Mouse (Mus musculus) gastrocnemius, postnatal 4 days (tissue): Measurements from ENCODE around the gene Tmc6. TPM values are rescaled to one million over a fixed set of nuclear protein-coding genes. Genes with fewer than 3 reads are reported as not detected.
"Not testable (repeated sequence)": the region's sequence is repeated elsewhere in the genome, so short reads cannot be mapped to it uniquely, and the experiment has no call there.

ENCODE experiments used
- DNase-seq, 2 experiments: peaks; one replicate each; pipeline ENCODE4 v3.0.0; 2021 to 2022; ENCODE audit warnings: low spot score in 2 of 2, mixed read lengths in 2 of 2
- total RNA-seq, 2 experiments: library from RNA; stranded (reverse); gene quantifications; 2 replicates each; pipeline ENCODE4 v1.2.3; 2021

Tmc6 gene
- total RNA-seq, 2 experiments from 2014 or later = 17.9 to 25.2 TPM

DNA sequence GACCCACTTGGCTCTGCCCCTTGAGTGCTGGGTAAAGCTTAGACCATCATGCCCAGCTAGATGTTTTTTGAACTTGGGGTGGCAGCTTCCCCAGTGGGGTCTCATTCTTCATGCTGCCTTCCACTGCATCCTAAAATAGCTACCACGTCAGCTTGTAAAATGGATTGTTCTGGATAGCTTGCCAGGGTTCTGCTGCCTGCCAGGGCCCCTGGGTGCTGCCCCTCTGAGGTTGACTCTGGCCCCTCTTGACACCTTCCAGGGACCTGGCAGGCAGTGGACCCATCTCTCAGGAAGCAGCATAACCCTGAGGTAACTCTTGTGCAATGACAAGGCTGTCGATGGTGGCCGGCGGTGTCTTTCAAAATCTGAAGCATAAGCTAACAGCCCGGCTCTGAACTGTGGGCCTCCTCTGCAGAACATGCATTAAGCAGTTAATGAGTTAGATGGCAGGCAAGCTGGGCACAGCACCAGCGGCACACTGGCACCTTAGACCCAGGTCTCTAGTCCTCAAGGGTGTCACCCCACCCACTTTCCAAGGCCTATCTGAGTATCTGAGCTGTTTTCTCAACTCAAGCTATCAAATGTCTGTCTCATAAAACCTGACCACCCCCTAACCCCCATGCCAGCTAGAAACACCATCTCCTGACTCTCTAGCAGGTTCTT is 32.8 kb upstream of the Tmc6 start:
- DNase-seq = no peak

DNA sequence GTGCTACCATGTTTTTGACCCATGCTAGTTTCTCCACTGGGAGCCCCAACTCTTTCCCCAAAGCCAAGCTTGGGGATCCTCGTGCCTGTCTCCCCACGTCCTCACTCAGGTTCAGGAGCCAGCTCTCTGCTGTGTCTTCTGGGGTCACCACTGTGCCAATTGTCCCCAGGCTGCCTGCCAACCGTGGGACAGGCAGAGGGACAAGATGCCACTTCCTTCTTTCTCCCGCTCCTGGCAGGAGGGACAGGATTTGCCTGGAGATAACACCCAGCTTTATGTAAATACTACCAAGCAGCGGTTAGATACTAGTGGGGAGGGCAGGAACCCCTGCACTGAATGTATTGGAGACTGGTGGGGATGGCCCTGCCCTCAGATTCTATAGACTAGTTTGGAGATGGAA is 31.9 kb upstream of the Tmc6 start:
- DNase-seq = no peak

DNA sequence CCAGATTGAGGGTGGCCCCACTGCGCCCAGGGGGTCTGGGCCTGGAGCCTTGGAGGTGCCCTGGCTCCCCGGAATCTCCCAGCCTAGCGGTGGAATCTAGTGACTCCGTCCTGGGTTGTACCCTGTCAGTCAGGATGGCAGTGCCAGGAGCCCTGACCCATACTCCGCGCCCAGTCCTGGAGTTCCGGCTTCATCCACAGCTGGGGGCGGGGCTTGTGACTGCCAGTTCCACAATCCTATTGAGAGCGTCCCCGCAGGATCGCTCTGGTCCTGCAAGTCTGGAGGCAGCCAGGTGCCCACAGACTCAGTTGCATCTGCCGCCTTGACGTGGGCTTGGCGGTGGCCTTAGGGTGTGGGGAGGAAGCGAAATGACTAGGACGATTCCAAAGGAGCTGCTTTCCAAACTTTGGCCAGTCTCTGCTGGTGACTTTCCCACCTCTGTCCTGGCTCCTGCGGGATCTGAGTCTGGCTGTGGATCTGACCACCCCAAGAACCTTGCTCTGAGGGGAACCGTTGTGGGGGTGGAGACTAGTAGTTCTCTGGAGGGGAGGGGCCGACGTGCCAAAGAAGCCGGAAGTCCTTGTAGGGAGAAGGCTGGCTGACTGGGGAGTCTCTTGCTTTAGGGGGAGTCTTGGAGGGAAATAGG is 28.5 kb upstream of the Tmc6 start:
- peak; percentile 65 to 89 for DNase-seq

DNA sequence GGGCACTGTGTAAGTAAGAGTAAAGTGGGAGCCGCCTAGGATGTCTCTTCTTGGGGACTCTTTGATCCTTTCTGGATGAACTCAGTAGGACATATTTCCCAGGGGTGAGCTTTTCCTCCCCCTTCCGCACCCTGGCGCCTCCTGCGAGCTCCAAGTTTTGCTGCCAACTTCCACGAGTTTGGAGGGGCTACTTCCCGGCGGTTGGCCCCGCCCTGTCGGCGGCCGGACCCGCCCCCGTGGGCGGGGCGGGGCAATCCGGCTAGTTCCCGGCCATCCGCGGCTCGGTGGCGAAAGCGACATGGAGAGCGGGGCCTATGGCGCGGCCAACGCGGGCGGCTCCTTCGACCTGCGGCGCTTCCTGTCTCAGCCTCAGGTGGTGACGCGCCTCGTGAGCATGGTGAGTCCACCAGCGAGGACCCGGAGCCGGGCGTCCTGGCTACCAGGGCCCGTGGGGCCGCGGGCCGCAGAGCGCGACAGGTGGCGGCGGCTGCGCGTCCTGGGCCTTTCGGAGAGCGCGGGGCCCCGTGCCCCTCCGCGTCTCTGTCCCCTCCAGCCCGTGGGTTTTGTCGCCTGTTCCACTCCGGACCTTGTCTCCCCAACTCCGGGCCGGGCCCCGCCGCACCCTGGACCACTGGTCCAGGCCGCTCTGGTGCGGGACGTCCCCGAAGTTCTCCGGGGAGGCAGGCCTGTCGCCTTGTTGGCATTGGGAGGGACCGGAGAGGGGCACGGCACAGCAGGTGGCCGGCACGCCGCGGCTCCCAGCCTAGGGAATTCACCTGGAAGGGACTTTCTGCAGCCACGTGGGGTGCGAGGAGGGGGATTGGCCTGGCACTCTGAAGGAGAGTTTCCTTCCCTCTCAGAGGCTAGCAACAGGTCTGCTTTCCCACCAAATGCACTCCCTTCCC is 27.7 kb upstream of the Tmc6 start, which contains the start of the genes Gm20708 and Syngr2:
TSS of gene Gm20708 (plus strand) at position 262 of the 905 bp plus-strand sequence.
TSS of gene Syngr2 (plus strand) at position 262 of the 905 bp plus-strand sequence.
- DNase-seq = peak in 1 of 2 experiments; percentile 75

DNA sequence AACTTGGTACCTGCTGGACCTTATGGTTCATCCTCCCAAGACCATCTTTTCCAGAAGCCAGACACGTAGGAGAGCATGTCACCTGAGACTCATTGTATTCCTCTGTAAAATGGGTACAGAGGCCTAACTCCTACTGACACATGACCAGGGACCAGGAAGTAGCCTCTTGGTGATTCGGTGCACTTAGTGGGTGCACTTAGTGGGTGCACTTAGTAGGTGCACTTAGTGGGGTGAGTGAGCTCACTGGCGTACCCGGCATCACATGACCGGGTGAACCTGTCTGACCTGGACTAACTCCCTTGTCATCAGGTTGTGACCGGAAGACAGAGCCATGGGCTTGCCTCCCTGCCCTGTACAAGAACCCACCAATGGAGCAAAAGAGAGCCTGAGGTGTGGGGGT is 24.8 kb upstream of the Tmc6 start:
- DNase-seq = no peak

- no peak for DNase-seq
These were observed 21.2 kb upstream of the Tmc6 start for GRCm38 (mm10) chr11:117803166-117803688.

DNA sequence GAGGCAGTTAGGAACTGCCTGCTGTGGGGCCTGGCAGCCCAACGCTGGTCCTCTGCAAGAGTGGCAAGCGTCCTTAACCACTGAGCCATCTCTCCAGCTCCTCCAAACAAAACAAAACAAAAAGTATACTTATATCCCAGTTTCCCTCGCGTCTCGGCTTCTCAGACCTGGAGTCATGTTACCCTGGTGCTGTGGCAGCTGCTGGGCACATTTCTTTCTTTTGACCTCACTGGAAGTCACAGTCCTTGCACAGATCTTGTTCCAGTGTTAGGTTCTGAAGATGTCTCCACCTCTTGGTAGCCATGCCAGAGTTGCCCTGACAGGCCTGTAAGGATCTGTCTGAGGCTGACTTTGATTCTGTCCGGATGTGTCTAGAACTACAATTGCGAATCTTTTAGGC is 19.7 kb upstream of the Tmc6 start:
- no peak for DNase-seq

DNA sequence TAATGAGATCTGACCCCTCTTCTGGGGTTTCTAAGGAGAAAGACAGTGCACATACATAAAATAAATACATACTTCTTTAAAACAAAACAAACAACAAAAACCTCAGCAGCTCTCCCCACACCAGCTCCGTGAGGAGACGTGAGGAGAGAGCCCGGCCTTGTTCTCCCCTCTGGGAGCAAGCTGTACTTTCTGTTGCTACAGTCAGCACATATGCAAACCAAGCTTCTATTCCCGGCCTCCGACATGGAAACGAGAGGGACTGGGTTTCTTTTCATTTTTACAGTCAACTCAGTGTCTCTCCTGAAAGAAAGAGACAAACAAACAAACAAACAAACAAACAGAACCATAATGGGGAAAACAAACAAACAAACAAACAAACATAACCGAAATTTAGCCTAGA is 18.0 kb upstream of the Tmc6 start:
- no peak for DNase-seq

DNA sequence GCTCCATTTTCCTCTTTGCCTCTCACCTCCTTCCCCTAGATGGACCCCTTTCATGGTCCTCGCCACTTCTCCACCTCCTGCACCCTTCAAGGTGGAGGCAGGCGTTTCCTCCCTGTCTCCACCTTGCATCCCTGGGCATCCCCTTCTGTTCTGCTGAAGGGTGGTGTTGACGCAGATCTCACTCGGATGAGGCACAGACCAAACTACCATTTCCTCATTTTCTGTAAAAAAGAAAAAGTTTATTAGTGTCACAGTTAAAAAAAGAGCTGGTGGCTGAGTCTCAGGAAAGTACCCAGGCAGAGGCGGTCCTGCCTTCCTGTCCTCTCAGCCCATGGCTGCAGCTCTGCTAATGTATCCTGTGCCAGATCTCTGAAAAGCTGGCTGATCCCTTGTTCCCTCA is 17.2 kb upstream of the Tmc6 start:
- no peak for DNase-seq

DNA sequence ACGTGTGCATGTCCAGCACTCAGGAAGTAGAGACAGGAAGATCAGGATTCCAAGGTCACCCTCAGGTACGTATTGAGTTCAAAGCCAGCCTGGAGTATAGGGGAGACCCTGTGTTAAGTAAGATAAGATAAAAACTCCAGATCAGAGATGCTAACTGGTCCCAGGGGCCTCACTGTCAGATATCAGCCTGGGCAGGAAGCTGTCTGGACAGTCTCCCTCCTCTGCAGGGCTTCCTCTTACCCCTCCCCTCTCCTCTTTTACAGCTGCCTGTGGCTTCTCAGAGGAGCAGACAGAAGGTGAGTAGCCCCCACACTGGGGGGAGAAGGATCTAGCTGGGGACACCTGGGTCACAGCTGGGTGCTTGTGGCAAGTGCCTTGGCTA is 16.2 kb upstream of the Tmc6 start:
- no peak for DNase-seq

- no peak for DNase-seq
These were observed 15.6 kb upstream of the Tmc6 start, which contains the start of gene 6030468B19Rik for GRCm38 (mm10) chr11:117797511-117798159. 6030468B19Rik (plus strand) TSS chr11:117797660.

GRCm38 (mm10) chr11:117796954-117797353 is 15.0 kb upstream of the Tmc6 start:
- DNase-seq = no peak

DNA sequence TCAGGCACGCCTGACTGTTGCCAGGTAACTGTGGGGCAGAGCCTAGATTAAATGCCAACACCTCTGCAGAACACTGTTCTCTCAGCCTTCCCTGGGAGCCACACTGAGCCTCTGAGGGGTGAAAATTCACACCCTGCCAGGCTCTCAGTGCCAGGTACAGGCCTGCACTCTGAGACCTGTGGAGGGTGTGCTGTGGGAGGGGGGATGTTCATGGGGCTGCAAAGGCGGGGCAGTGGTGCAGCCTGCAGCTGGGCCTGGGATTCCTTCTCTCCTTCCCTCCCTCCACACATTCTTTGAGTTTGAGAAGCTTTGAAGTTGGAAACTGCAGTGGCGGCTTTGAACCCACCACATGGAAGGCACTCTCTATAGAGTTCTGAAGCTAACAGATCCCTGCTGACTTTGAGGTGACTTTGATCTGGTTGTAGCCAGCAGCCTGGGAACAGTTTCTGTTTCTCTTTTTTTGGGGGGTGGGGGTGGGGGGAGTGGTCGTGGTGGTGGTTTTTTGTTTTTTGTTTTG is 12.1 kb upstream of the Tmc6 start:
- no peak for DNase-seq

- DNase-seq = no peak
These were observed 10.4 kb upstream of the Tmc6 start for GRCm38 (mm10) chr11:117792281-117792888.

DNA sequence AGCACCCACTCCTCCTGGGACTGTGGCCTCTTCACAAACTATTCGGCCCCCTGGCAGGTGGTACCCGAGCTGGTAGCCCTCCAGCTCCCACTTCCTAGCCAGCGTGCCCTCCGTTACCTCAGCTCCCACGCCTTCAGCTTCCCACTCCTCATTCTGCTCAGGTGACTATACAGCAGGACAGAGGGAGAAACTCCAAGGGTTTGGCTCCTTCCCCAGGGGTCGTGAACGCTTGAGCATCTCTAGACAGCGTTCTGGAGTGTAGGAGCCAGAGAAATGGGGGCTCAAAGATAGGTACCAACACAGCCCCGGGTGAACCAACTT is 9.4 kb upstream of the Tmc6 start:
- DNase-seq = no peak

GRCm38 (mm10) chr11:117790703-117791440 is 8.9 kb upstream of the Tmc6 start:
- no peak for DNase-seq

- DNase-seq = peak; percentile 68 to 73
These were observed 8.3 kb upstream of the Tmc6 start for GRCm38 (mm10) chr11:117790286-117790685.

DNA sequence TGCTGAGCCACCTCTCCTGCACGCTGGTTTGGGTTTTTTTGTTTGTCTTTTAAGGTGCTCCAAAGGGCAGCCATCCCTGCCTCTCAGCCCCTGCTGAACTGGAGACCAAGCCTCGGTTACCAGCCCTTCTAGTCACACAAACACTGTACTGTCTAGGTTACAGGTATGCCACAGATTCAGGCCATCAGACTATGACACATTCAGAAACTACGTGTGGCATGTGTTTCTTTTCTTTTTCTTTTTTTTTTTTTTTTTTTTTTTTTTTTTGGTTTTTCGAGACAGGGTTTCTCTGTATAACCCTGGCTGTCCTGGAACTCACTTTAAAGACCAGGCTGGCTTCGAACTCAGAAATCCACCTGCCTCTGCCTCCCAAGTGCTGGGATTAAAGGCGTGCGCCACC is 6.5 kb upstream of the Tmc6 start:
- DNase-seq = not testable (repeated sequence)

DNA sequence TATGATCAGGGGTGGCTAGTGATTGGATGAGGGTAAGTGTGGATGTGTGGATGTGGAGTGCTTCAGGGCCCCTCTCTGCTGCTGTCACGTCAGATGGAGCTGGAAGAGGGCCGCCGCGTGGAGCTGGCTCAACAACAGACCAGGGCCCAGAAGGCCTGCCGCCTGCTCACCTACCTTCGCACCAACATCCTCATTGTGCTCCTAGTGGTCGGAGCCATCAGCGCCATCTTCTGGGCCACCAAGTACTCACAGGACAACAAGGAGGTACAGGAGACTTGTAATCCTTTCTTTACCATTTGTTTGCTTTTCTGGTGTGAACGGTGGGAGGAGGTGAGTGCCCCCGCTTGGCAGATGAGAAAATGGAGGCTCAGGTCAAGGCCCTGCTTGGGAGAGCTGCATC is 4.3 kb upstream of the Tmc6 start:
- peak in 1 of 2 experiments; percentile 50 for DNase-seq
